Mouse (Mus musculus) cerebral cortex, adult 2 months (tissue): ENCODE data around the gene Hps4.

ENCODE experiments used
- WGBS: fragments of 180-500 bp; shearing (Covaris S2); methylation state at CpG from one replicate; pipeline ENCODE4 v1.1.7; 2018; 5-methylcytosine and 5-hydroxymethylcytosine counted together

Hps4 gene

DNA sequence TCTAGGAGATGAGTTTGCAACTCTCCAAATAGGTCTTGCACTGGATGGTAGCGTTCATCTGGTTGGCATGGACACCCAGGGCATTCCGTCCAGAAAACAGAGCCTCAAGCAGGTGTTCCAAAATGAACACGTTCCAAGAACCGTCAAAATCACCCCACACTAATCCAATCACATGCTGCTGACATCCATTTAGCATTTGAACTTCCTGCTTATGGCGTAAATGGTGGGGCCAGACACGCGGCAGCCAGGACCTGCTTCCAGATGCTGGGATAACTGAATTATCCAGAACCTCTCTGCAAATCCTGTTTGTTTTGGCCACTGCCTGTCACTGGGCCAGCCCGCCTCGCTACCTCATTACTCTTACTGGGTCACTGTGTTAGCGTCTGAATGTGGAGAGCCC is 56.4 kb downstream of the Hps4 start:
- 71% methylated on average over 10 of the region's 10 CpGs for WGBS

DNA sequence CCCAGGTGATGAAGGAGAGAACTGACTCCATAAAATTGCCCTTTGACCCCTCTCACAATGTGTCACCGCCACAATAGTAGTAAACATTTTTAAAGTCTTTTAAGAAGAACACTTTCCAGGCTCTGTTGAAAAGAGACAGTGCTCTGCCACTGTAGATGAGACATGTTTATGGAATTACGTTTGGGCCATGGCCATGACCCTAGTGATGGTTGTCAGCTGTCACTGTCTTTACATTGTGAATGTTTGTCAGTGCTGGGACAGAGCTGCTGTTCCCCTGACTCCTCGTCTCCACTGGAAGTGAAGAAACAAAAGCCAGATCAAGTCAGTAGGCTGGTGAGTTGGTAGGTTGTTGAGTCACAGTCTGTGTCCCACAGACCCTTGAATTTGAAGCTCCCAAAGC is 59.6 kb downstream of the Hps4 start:
- 74% methylated on average over 3 of the region's 3 CpGs for WGBS

DNA sequence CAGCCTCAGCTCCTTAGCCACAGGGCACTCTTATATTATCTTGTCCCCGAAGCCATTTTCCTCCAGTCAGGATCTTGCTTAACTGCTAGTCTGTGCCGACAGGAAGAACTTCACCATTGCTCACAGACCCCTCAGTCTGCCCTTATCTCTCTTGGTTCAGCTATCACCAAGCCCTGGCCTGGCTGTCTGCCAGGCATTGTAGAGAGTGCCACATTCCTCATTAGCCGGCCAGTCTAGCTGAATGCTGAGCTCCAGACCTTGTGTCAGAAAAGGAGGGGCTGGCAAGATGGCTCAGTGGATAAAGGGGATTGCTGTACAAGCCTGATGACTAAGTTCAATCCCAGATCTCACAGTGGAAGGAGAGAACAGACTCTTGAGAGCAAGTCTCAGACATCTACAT is 63.1 kb downstream of the Hps4 start:
- 74% methylated on average over 3 of the region's 3 CpGs for WGBS

DNA sequence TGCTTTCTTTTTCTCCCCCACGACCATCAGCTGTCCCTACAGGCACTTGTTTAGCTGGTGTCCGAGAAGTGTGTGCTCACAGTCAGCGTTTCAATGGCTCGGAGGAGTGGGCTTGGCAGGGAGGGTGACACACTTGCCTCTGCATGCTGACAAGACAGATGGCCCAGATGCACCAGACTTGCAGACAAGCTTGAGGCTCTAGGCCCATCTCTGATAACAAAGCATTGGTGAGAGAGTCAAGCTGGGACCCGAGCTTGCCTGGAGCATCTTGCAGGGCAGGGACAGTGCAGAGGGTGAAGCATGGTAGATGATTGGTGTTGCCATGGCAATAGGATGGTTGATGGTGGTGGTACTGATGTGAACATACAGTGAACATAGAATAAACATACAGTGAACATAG is 66.4 kb downstream of the Hps4 start:
- 51% methylated on average over 5 of the region's 5 CpGs for WGBS

DNA sequence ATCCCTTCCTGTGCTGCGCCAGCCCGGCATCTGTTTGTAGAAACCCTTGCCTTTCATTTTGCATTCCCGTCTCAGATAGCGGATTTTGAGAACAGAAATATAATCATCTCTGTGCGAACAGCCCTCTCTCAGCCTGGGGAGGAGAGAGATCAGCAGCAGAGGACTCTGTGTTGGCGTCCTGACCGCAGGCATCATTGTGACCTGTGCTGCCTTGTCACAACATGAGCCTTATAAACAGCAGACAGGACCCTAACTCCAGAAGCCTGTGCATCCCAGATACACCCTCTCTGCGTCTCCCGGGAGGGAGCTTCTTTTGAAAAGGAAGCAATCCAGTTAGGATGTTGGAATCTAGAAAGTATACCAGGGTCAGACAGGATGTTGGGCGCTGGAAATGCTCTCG is 68.2 kb downstream of the Hps4 start:
- WGBS, result 12% methylated on average over 11 of the region's 11 CpGs

DNA sequence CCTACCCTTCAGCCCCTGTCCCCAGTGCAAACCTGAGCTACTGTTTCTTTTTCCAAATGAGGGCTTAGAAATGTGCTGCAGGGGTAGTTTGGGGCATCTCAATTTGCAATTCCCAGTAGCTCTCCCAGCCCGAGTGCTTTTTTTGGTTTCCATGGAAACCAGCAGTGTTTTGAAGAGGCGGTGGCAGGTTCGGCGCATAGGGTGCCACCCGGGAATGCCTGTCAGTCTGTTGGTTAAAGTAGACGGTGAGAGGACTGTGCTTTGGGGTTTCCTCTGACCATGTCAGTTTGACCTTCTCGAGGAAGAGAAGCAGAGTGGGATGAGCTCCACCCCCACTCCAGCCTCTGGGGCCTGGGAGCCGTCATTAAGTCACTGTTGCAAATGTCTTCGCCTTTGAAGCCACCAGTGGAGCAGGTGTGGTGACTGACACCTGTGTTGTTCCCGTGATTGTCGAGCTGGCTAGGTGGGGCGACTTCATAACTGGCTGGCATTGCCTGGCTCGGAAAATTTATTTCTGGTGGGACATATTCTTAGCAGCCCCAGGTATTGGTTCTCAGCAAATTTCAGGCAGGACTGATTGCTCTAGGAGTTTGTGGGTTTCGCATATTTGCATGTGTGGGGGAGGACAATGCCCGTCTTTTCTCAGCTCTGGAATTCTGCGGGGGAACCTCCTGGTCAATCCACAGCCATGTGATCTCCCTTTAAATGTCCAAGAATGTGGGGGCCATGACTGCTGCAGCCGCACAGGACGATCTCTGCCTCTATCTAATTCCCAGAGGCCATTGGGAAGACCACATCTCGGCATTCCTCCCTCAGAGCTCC is 68.8 kb downstream of the Hps4 start:
- 12% methylated on average over 19 of the region's 19 CpGs for WGBS

DNA sequence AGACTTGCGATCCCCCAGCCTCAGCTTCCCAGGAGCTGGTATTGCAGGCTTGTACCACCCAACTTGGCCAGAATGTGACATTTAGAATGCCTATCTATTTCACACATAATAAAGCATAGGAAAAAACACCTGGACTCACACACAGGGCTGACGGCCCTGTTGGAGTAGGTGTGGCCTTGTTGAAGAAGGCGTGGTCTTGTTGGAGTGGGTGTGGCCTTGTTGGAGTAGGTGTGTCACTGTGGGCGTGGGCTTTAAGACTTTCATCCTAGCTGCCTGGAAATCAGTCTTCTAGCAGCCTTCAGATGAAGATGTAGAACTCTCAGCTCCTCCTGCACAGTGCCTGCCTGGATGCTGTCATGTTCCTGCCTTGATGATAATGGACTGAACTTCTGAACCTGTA is 69.9 kb downstream of the Hps4 start:
- WGBS, result 68% methylated on average over 4 of the region's 4 CpGs

DNA sequence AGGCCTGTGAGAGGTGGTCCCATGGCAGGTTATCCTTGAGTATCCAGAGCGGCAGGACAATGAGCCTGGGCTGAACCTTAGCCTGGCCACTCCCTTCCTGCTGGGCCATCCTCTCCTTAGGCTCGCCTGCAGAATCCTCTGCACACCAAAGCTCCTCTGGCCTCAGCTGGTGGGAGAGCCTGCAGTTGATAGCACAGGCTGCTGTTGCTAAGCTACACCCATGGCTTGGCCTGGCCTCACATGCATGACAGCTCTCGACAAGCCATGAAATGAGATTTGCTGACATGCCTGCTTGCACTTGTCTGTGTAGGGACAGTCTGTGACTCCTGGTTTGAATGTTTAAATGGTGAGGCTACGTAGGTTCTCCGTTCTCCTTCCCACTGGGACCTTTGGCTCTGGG is 73.8 kb downstream of the Hps4 start:
- 66% methylated on average over 5 of the region's 5 CpGs for WGBS

DNA sequence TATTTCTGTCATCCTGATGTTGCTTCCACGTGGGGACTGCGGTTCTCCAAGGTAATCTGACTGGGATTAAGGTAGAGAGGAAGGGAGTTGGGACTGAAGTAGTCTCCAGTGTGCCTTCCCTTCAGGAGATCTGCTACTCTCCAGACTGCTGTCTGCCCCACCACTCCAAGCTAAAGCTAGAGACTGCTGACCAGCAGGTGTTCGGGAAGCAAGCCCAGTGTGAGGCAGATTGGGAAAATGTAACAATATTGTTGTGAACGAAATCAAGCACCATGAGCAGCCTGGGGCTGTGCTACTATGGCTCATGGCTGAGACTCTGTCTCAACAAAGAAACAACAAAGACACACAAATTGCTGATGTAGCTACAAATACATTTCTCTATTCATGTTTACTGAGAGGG is 75.1 kb downstream of the Hps4 start:
- WGBS, result 43% methylated on average over 4 of the region's 4 CpGs

DNA sequence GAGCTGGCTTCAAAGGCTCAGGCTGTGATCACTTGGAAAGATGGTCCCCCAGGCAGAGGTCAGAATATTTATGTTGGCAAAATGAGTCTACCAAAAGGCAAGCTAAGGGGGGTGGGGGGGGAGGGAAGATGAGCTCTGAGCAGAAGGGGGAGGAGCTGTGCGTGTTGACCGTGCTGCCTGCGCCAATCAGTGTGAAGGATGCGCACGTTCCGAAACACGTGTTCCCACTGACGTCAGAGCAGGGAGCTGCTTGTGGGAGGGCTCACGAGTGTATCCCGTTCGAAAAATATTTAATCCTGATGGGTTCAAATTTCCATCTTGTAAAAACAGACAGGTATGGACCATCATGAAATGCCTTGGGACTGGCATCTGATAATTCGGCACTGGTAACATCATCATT is 76.7 kb downstream of the Hps4 start:
- WGBS, result 49% methylated on average over 12 of the region's 12 CpGs

DNA sequence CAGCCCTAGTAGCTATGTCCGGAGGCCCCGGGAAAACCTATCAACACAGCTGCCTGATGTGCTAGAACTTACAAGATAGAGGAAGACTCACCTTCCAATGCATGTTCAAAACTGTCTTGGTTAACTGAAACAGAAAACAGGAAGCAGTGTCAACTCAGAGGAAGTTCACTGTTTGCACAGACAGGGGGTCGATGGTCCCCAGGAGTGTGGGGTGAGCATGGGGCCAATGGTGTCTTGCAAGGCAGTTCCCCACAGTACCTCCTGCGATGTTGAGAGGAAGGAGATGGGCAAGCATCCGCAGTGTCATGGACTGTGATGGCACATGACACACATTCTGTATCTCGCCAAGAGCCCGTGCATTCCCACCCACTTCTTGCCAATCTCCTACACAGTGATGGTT is 83.8 kb downstream of the Hps4 start:
- WGBS, result 72% methylated on average over 7 of the region's 7 CpGs

DNA sequence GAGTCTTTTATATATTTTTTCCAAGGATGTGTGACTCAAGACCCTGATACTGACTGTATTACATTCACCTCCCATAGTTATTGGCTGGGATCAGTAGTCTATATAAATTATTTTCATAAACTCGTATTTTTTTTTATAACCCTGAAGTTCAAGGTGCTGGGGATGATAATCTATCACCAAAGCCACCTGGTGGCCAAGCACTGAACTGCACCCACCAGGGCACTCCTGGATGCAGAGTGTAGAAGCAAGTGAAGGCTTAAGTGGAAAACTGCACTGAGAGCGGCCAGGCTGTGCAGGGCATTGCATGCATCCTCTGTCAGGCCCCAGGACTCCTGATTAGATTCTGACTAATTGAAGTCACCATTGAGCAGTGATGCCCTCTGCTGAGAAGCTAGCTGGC is 84.4 kb downstream of the Hps4 start:
- WGBS, result 42% methylated on average over 2 of the region's 2 CpGs
